Mouse (Mus musculus) hindbrain, embryonic 14.5 days (tissue): ENCODE results near the gene Cerkl. TPM values are rescaled to one million over a fixed set of nuclear protein-coding genes. Genes with fewer than 3 reads are reported as not detected.

Experiments used
- ATAC-seq: fragments of 200-750 bp; cut with Nextera tagmentation; 2 replicates; pipeline ENCODE4 v1.8.0; 2017; ENCODE audit warnings: moderate number of reproducible peaks, mild to moderate bottlenecking, moderate TSS enrichment, moderate library complexity; ENCODE audit not compliant: low FRiP score
- DNase-seq: peaks from one replicate; pipeline ENCODE4 v3.0.0-alpha.2; 2015; ENCODE audit warnings: low spot score
- H3K27ac ChIP-seq: fragments of 300-500 bp; sonication (generic); 2 replicates; pipeline ENCODE4 v1.5.1; 2014; ENCODE audit warnings: mild to moderate bottlenecking, moderate library complexity
- H3K27me3 ChIP-seq: fragments of 300-500 bp; sonication (generic); 2 replicates; pipeline ENCODE4 v1.6.1; 2014; ENCODE audit warnings: mild to moderate bottlenecking, low read length, mixed read lengths; ENCODE audit not compliant: control insufficient read depth, insufficient read depth
- H3K36me3 ChIP-seq: fragments of 300-500 bp; sonication (generic); replicated peaks from 2 replicates; pipeline ENCODE4 v1.6.1; 2014; ENCODE audit not compliant: control insufficient read depth, insufficient read depth
- H3K4me1 ChIP-seq: fragments of 300-500 bp; sonication (generic); replicated peaks from 2 replicates; pipeline ENCODE4 v1.6.1; 2014; ENCODE audit warnings: antibody characterized with exemption, low read length, mixed read lengths; ENCODE audit not compliant: control insufficient read depth, insufficient read depth
- H3K4me2 ChIP-seq: fragments of 300-500 bp; sonication (generic); replicated peaks from 2 replicates; pipeline ENCODE4 v1.6.1; 2014; ENCODE audit warnings: mild to moderate bottlenecking, moderate library complexity
- H3K4me3 ChIP-seq: fragments of 300-500 bp; sonication (generic); replicated peaks from 2 replicates; pipeline ENCODE4 v1.5.1; 2014; ENCODE audit warnings: mild to moderate bottlenecking, low read length
- H3K9ac ChIP-seq: fragments of 300-500 bp; sonication (generic); 2 replicates; pipeline ENCODE4 v1.6.1; 2014
- H3K9me3 ChIP-seq: fragments of 300-500 bp; sonication (generic); 2 replicates; pipeline ENCODE4 v1.6.1; 2016; ENCODE audit warnings: low read length; ENCODE audit not compliant: control insufficient read depth
- WGBS: fragments of 180-500 bp; shearing (Covaris S2); extraction: QIAGEN DNeasy Blood & Tissue Kit; methylation state at CpG from one replicate; pipeline ENCODE4 v1.1.7; 2014; 5-methylcytosine and 5-hydroxymethylcytosine counted together
- polyA plus RNA-seq: library from polyadenylated mRNA; unstranded; fragments of >200 nt; fragmentation: Nextera tagmentation; extraction: Ambion mirVana; gene quantifications from 2 replicates; pipeline ENCODE4 v1.2.1, GENCODE M21; 2014

The Cerkl gene
- polyA plus RNA-seq, 1 experiment from 2014 or later: 1.2 TPM

- no peak overlapping the region for H3K9ac ChIP-seq
- H3K27me3 ChIP-seq: no peaks in the 10 kb centered on the region
- H3K4me3 ChIP-seq: no peak overlapping the region
- no peak for DNase-seq
- no peaks in the 10 kb centered on the region for H3K36me3 ChIP-seq
- 74% methylated on average over 4 of the region's 4 CpGs for WGBS
- no peaks in the 10 kb centered on the region for H3K9me3 ChIP-seq
- H3K27ac ChIP-seq: peak overlapping the region; percentile 3; the same call in 1 of the 2 replicates
- ATAC-seq: no peak; the same call in 1 of the 2 replicates
- H3K4me2 ChIP-seq: no peak overlapping the region
- 0 out of 2 replicates have a peak, but pooled peaks cover 13% of the 10 kb centered on the region for H3K4me1 ChIP-seq
These were observed 104.3 kb downstream of the Cerkl start for GRCm38 (mm10) chr2:79352100-79352802.

GRCm38 (mm10) chr2:79351179-79352099 lies 105.1 kb downstream of the Cerkl start:
- DNase-seq (peak; percentile 51), ATAC-seq (peak; percentile 85)
- Histone ChIP-seq H3K9ac (no peak overlapping the region), H3K9me3 (no peaks in the 10 kb centered on the region), H3K36me3 (no peaks in the 10 kb centered on the region), H3K27me3 (no peaks in the 10 kb centered on the region), H3K4me3 (no peak overlapping the region), H3K4me2 (no peak overlapping the region), H3K27ac (peak overlapping the region; percentile 3; the same call in 1 of the 2 replicates), H3K4me1 (0 out of 2 replicates have a peak, but pooled peaks cover 13% of the 10 kb centered on the region)
- WGBS: 54% methylated on average over 6 of the region's 6 CpGs

DNA sequence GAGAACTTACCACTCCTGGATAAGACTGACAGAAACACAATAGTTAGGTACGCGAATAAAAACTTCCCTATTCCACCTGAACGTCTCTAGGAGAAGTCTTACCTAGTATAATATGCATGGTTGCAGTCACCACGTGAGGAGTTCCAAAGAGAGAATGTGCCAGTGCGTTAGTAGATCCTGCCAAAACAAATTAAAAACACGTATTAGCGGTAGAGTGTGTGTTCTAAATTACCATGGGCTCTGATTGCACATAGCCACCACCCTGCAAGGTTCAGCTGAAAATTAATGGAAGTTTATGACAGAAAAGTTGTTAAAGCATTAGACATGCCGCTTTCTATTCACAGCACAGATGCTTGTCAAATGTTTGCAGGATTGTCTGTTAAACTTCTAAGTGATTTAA lies 113.5 kb downstream of the Cerkl start:
- Histone ChIP-seq H3K9ac (no peak overlapping the region), H3K9me3 (no peaks in the 10 kb centered on the region), H3K4me2 (no peak overlapping the region), H3K27ac (no peak overlapping the region), H3K4me1 (no peaks in the 10 kb centered on the region), H3K27me3 (no peaks in the 10 kb centered on the region), H3K4me3 (no peak overlapping the region), H3K36me3 (no peaks in the 10 kb centered on the region)
- WGBS: 86% methylated on average over 8 of the region's 8 CpGs
- no peak for DNase-seq
- no peak for ATAC-seq

GRCm38 (mm10) chr2:79339003-79339402 lies 117.6 kb downstream of the Cerkl start:
- WGBS: 47% methylated on average over 1 of the region's 1 CpGs
- ATAC-seq (no peak), DNase-seq (no peak)
- no peak overlapping the region for H3K4me2 ChIP-seq
- H3K4me1 ChIP-seq: no peaks in the 10 kb centered on the region
- no peak overlapping the region for H3K27ac ChIP-seq
- no peaks in the 10 kb centered on the region for H3K27me3 ChIP-seq
- no peaks in the 10 kb centered on the region for H3K9me3 ChIP-seq
- H3K36me3 ChIP-seq: no peaks in the 10 kb centered on the region
- H3K9ac ChIP-seq: no peak overlapping the region
- no peak overlapping the region for H3K4me3 ChIP-seq

GRCm38 (mm10) chr2:79336141-79336540 lies 120.4 kb downstream of the Cerkl start:
- DNase-seq (no peak), ATAC-seq (no peak)
- Histone ChIP-seq H3K4me1 (no peaks in the 10 kb centered on the region), H3K4me2 (no peak overlapping the region), H3K36me3 (no peaks in the 10 kb centered on the region), H3K4me3 (no peak overlapping the region), H3K27ac (no peak overlapping the region), H3K9me3 (no peaks in the 10 kb centered on the region), H3K27me3 (no peaks in the 10 kb centered on the region), H3K9ac (no peak overlapping the region)
- WGBS: 100% methylated on average over 1 of the region's 1 CpGs

GRCm38 (mm10) chr2:79334661-79335060 lies 121.9 kb downstream of the Cerkl start:
- H3K4me1 ChIP-seq: no peaks in the 10 kb centered on the region
- H3K36me3 ChIP-seq: no peaks in the 10 kb centered on the region
- ATAC-seq: no peak

DNA sequence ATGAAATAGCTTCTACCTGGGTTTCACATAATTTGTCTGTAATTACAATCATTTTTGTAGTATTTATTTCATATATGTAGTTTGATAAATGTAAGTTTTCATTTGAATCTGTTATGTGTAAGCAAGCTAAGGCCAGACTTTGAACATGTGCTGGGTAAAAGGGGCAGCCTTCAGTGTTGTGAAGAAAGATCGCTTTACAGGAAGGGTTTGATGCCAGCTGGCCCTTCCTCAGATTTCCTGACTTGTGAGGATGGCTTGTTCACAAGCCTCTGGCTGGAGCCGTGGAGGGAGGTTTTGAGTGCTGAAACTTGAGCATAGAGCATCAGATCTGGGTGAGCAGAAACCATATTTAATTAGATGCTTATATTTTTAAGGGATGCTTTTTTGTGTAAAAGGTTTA lies 128.5 kb downstream of the Cerkl start:
- H3K27me3 ChIP-seq: no peaks in the 10 kb centered on the region
- 75% methylated on average over 2 of the region's 2 CpGs for WGBS
- ATAC-seq: no peak
- H3K9ac ChIP-seq: no peak overlapping the region
- H3K4me2 ChIP-seq: no peak overlapping the region
- no peak overlapping the region for H3K4me3 ChIP-seq
- H3K4me1 ChIP-seq: no peaks in the 10 kb centered on the region
- no peak for DNase-seq
- no peaks in the 10 kb centered on the region for H3K9me3 ChIP-seq
- H3K27ac ChIP-seq: no peak overlapping the region
- H3K36me3 ChIP-seq: no peaks in the 10 kb centered on the region

More at GRCm38 (mm10) chr2:79334661-79335060, 121.9 kb downstream of the Cerkl start:
- Histone ChIP-seq H3K4me2 (no peak overlapping the region), H3K27me3 (no peaks in the 10 kb centered on the region), H3K9ac (no peak overlapping the region), H3K27ac (no peak overlapping the region), H3K4me3 (no peak overlapping the region), H3K9me3 (no peaks in the 10 kb centered on the region)
- DNase-seq: no peak

- H3K9me3 ChIP-seq: no peaks in the 10 kb centered on the region
- no peak overlapping the region for H3K9ac ChIP-seq
- H3K4me2 ChIP-seq: no peak overlapping the region
- H3K4me1 ChIP-seq: no peaks in the 10 kb centered on the region
- ATAC-seq (no peak), DNase-seq (no peak)
- WGBS: 90% methylated on average over 9 of the region's 9 CpGs
- H3K27ac ChIP-seq: no peak overlapping the region
- no peaks in the 10 kb centered on the region for H3K36me3 ChIP-seq
- no peak overlapping the region for H3K4me3 ChIP-seq
- H3K27me3 ChIP-seq: no peaks in the 10 kb centered on the region
These were observed 140.3 kb downstream of the Cerkl start for GRCm38 (mm10) chr2:79316182-79316880.

DNA sequence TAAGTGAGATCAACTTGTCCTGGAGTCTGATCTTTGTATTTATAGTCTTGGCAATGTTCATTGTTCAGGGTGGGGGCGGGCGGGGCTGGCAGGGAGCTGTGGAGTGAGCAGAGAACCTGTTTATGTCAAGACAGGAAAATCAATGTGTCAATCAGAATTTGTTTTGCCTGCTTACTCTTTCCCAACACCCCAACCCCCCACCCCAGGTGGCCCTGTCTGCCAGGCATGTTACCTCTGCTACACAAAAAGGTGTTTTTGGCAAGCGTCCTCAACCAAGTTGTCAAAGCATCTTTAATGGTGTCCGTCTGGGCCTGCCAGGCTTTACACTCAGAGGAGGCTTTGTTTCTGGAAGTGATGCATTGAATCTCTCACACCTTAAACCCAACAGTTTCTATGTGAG lies 141.5 kb downstream of the Cerkl start:
- no peak overlapping the region for H3K4me2 ChIP-seq
- ATAC-seq (no peak), DNase-seq (no peak)
- no peak overlapping the region for H3K4me3 ChIP-seq
- H3K4me1 ChIP-seq: no peaks in the 10 kb centered on the region
- no peaks in the 10 kb centered on the region for H3K9me3 ChIP-seq
- H3K9ac ChIP-seq: no peak overlapping the region
- no peaks in the 10 kb centered on the region for H3K36me3 ChIP-seq
- H3K27ac ChIP-seq: no peak overlapping the region
- no peaks in the 10 kb centered on the region for H3K27me3 ChIP-seq
- WGBS: 87% methylated on average over 4 of the region's 4 CpGs
